Mouse (Mus musculus): Measurements from ENCODE around the gene Zfp568. TPM values are rescaled to one million over a fixed set of nuclear protein-coding genes. Genes with fewer than 3 reads are reported as not detected.
"Not testable (repeated sequence)": the region's sequence is repeated elsewhere in the genome, so short reads cannot be mapped to it uniquely, and the experiment has no call there.

Gene Zfp568
- polyA plus RNA-seq, 1 experiment from 2014 or later = 14.9 TPM

- Histone ChIP-seq H3K9me3 (replicated peaks; ENCODE audit: control insufficient read depth, low read length) (no peaks in the 10 kb centered on the region), H3K9ac (ENCODE audit: low read length) (no peak overlapping the region), H3K4me2 (ENCODE audit: low read depth, low read length) (peak overlapping the region; percentile 69), H3K27me3 (ENCODE audit: control insufficient read depth, insufficient read depth, low read length) (no peaks in the 10 kb centered on the region), H3K4me1 (ENCODE audit: control insufficient read depth, insufficient read depth, low read length) (peaks cover 4% of the 10 kb centered on the region; the same call in 1 of the 2 replicates), H3K4me3 (replicated peaks; ENCODE audit: low read length) (peak overlapping the region; percentile 78), H3K36me3 (ENCODE audit: control insufficient read depth, insufficient read depth, low read length) (no peaks in the 10 kb centered on the region), H3K27ac (ENCODE audit: low read length) (no peak overlapping the region)
- ATAC-seq (ENCODE audit: insufficient read depth, low FRiP score) = no peak
- WGBS = 20% methylated on average over 4 of the region's 4 CpGs
Observed at GRCm38 (mm10) chr7:29954731-29955130, 29.0 kb upstream of the Zfp568 start.

DNA sequence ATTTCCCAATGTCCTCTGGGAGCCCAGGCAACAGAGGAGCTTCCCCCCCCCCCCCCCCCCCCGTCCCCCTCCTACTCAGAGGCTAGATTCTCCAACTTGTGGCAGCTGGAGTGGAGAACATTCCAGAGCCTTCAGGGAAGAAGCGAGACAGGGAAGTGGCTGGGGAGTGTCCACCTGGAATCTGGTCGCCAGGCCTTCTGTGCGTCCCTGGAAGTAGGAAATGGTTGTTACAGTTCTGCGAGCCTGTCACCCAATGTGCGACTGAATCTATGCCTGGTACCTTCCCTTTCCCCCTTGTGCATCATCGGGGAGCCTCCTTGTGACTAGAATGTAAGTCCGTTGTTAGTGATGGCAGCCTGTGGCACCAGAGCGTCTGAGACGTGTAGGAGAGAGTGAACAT, 27.5 kb upstream of the Zfp568 start:
- Histone ChIP-seq H3K27me3 (ENCODE audit: control insufficient read depth, insufficient read depth, low read length) (no peaks in the 10 kb centered on the region), H3K4me3 (replicated peaks; ENCODE audit: low read length) (peak overlapping the region; percentile 9), H3K4me1 (ENCODE audit: control insufficient read depth, insufficient read depth, low read length) (peaks cover 4% of the 10 kb centered on the region; the same call in 1 of the 2 replicates), H3K36me3 (ENCODE audit: control insufficient read depth, insufficient read depth, low read length) (no peaks in the 10 kb centered on the region), H3K9ac (ENCODE audit: low read length) (0 out of 2 replicates have a peak overlapping the region, but pooled peaks have one; percentile 16), H3K9me3 (replicated peaks; ENCODE audit: control insufficient read depth, low read length) (no peaks in the 10 kb centered on the region), H3K4me2 (ENCODE audit: low read depth, low read length) (0 out of 2 replicates have a peak overlapping the region, but pooled peaks have one; percentile 4), H3K27ac (ENCODE audit: low read length) (no peak overlapping the region)
- WGBS = 44% methylated on average over 10 of the region's 10 CpGs
- ATAC-seq (ENCODE audit: insufficient read depth, low FRiP score) = no peak

- Histone ChIP-seq H3K36me3 (ENCODE audit: control insufficient read depth, insufficient read depth, low read length) (no peaks in the 10 kb centered on the region), H3K9me3 (replicated peaks; ENCODE audit: control insufficient read depth, low read length) (no peaks in the 10 kb centered on the region), H3K4me3 (replicated peaks; ENCODE audit: low read length) (no peak overlapping the region), H3K4me2 (ENCODE audit: low read depth, low read length) (no peak overlapping the region), H3K4me1 (ENCODE audit: control insufficient read depth, insufficient read depth, low read length) (peaks cover 4% of the 10 kb centered on the region; the same call in 1 of the 2 replicates), H3K9ac (ENCODE audit: low read length) (no peak overlapping the region), H3K27me3 (ENCODE audit: control insufficient read depth, insufficient read depth, low read length) (no peaks in the 10 kb centered on the region), H3K27ac (ENCODE audit: low read length) (no peak overlapping the region)
- WGBS = 81% methylated on average over 11 of the region's 11 CpGs
- no peak for ATAC-seq (ENCODE audit: insufficient read depth, low FRiP score)
Observed at GRCm38 (mm10) chr7:29958125-29958724, 25.5 kb upstream of the Zfp568 start.

GRCm38 (mm10) chr7:29959004-29959403, 24.8 kb upstream of the Zfp568 start:
- no peak overlapping the region for H3K27ac ChIP-seq (ENCODE audit: low read length)
- H3K9me3 ChIP-seq (replicated peaks; ENCODE audit: control insufficient read depth, low read length) = no peaks in the 10 kb centered on the region
- H3K27me3 ChIP-seq (ENCODE audit: control insufficient read depth, insufficient read depth, low read length) = no peaks in the 10 kb centered on the region
- H3K4me3 ChIP-seq (replicated peaks; ENCODE audit: low read length) = no peak overlapping the region
- no peak overlapping the region for H3K9ac ChIP-seq (ENCODE audit: low read length)
- 55% methylated on average over 3 of the region's 3 CpGs for WGBS
- H3K36me3 ChIP-seq (ENCODE audit: control insufficient read depth, insufficient read depth, low read length) = no peaks in the 10 kb centered on the region
- peaks cover 4% of the 10 kb centered on the region; the same call in 1 of the 2 replicates for H3K4me1 ChIP-seq (ENCODE audit: control insufficient read depth, insufficient read depth, low read length)
- ATAC-seq (ENCODE audit: insufficient read depth, low FRiP score) = no peak
- H3K4me2 ChIP-seq (ENCODE audit: low read depth, low read length) = no peak overlapping the region

DNA sequence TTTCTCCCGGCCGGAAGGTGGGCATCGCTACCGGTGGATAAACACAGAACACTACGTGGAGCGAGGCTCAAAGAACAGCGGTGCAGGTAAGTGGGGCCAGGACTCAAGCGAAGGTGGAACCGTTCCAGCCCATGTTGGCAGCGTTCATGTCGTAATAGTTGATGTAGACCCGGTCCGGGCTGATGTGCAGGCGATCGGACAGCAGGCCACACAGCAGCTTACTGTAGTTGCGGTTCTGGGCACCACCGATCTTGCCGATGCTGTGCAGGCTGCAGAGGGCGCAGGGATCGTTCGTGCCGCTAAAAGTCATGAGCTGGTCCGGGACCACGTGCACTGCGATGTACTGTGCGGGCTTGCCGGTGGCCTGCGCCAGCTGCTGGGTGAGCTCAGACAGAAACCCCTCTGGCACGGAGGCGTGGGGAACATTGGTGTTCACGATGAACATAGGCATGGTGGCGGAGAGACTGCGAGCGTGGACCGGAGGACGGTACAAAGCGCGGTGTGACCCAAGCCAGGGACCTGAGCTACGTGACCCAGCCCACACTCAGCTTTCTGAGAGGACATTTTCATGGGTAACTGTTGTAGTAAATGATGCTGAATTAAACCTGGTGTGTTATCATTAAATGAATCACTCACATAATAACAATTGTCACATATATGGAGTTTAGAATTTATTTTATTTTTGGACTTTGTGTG, 18.5 kb upstream of the Zfp568 start:
- H3K27ac ChIP-seq (ENCODE audit: low read length); H3K4me3 ChIP-seq (replicated peaks; ENCODE audit: low read length); H3K4me1 ChIP-seq (ENCODE audit: control insufficient read depth, insufficient read depth, low read length); H3K27me3 ChIP-seq (ENCODE audit: control insufficient read depth, insufficient read depth, low read length); ATAC-seq (ENCODE audit: insufficient read depth, low FRiP score); H3K9ac ChIP-seq (ENCODE audit: low read length); H3K36me3 ChIP-seq (ENCODE audit: control insufficient read depth, insufficient read depth, low read length); H3K9me3 ChIP-seq (replicated peaks; ENCODE audit: control insufficient read depth, low read length); H3K4me2 ChIP-seq (ENCODE audit: low read depth, low read length): not testable (repeated sequence)
- 54% methylated on average over 33 of the region's 39 CpGs for whole genome bisulfite sequencing

GRCm38 (mm10) chr7:29970686-29971085, 13.1 kb upstream of the Zfp568 start:
- H3K27ac ChIP-seq (ENCODE audit: low read length) = no peak overlapping the region
- H3K4me2 ChIP-seq (ENCODE audit: low read depth, low read length) = no peak overlapping the region
- H3K36me3 ChIP-seq (ENCODE audit: control insufficient read depth, insufficient read depth, low read length) = no peaks in the 10 kb centered on the region
- no peak overlapping the region for H3K9ac ChIP-seq (ENCODE audit: low read length)
- H3K4me3 ChIP-seq (replicated peaks; ENCODE audit: low read length) = no peak overlapping the region
- H3K9me3 ChIP-seq (replicated peaks; ENCODE audit: control insufficient read depth, low read length) = no peaks in the 10 kb centered on the region
- 82% methylated on average over 9 of the region's 9 CpGs for WGBS
- no peaks in the 10 kb centered on the region for H3K4me1 ChIP-seq (ENCODE audit: control insufficient read depth, insufficient read depth, low read length)
- no peaks in the 10 kb centered on the region for H3K27me3 ChIP-seq (ENCODE audit: control insufficient read depth, insufficient read depth, low read length)
- ATAC-seq (ENCODE audit: insufficient read depth, low FRiP score) = no peak

- no peak overlapping the region for H3K27ac ChIP-seq (ENCODE audit: low read length)
- 0 out of 2 replicates have a peak, but pooled peaks cover 3% of the 10 kb centered on the region for H3K36me3 ChIP-seq (ENCODE audit: control insufficient read depth, insufficient read depth, low read length)
- ATAC-seq (ENCODE audit: insufficient read depth, low FRiP score) = no peak
- WGBS = 91% methylated on average over 1 of the region's 1 CpGs
- 0 out of 2 replicates have a peak, but pooled peaks cover 3% of the 10 kb centered on the region for H3K9me3 ChIP-seq (replicated peaks; ENCODE audit: control insufficient read depth, low read length)
- no peak overlapping the region for H3K4me3 ChIP-seq (replicated peaks; ENCODE audit: low read length)
- peaks cover 17% of the 10 kb centered on the region for H3K4me1 ChIP-seq (ENCODE audit: control insufficient read depth, insufficient read depth, low read length)
- no peak overlapping the region for H3K4me2 ChIP-seq (ENCODE audit: low read depth, low read length)
- no peaks in the 10 kb centered on the region for H3K27me3 ChIP-seq (ENCODE audit: control insufficient read depth, insufficient read depth, low read length)
- H3K9ac ChIP-seq (ENCODE audit: low read length) = no peak overlapping the region
Observed at GRCm38 (mm10) chr7:29980761-29981160, 3.0 kb upstream of the Zfp568 start.

DNA sequence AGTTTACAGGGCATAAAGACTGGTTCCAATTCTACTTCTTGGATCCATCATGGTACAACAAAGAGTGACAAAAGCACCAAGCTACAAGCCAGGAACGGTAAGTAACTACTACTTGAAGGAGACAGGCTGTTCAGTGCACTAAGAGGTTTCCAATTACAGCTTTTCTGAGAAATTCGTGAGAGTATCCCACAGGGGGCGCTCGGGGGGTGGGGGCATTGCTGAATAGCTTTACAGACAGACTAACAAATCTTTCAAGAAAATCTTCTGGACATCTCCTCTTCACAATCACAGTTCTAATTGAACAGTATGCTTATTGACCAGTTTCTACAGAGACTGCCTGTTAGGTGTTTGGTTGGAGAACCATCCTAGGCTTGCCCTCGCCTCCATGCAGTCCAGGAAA, 2.3 kb upstream of the Zfp568 start:
- ATAC-seq (ENCODE audit: insufficient read depth, low FRiP score) = no peak
- H3K4me2 ChIP-seq (ENCODE audit: low read depth, low read length) = no peak overlapping the region
- 44% methylated on average over 5 of the region's 5 CpGs for WGBS

DNA sequence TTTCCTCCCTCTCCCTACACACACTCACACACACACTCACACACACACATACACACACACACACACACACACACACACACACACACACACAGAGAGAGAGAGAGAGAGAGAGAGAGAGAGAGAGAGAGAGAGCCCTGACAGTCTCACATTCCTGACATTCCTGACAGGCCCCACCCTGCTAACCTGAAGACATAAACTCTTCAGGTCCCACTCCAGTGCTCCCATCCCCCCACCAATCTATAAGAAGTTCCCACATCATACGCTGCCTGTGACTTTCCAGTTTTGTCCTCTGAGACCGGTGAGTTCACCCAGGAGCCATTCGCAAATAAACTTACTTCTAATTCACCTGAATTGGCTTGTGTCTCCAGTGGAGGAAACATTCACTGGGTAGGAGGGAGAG, 1.9 kb upstream of the Zfp568 start:
- Histone ChIP-seq H3K4me3 (replicated peaks; ENCODE audit: low read length) (no peak overlapping the region), H3K9ac (ENCODE audit: low read length) (no peak overlapping the region), H3K27me3 (ENCODE audit: control insufficient read depth, insufficient read depth, low read length) (no peaks in the 10 kb centered on the region), H3K36me3 (ENCODE audit: control insufficient read depth, insufficient read depth, low read length) (0 out of 2 replicates have a peak, but pooled peaks cover 4% of the 10 kb centered on the region), H3K4me2 (ENCODE audit: low read depth, low read length) (no peak overlapping the region), H3K9me3 (replicated peaks; ENCODE audit: control insufficient read depth, low read length) (0 out of 2 replicates have a peak, but pooled peaks cover 3% of the 10 kb centered on the region), H3K27ac (ENCODE audit: low read length) (no peak overlapping the region), H3K4me1 (ENCODE audit: control insufficient read depth, insufficient read depth, low read length) (peaks cover 18% of the 10 kb centered on the region)
- whole genome bisulfite sequencing = 63% methylated on average over 3 of the region's 3 CpGs
- ATAC-seq (ENCODE audit: insufficient read depth, low FRiP score) = no peak

More for the DNA sequence above, 2.3 kb upstream of the Zfp568 start:
- Histone ChIP-seq H3K4me3 (replicated peaks; ENCODE audit: low read length) (no peak overlapping the region), H3K4me1 (ENCODE audit: control insufficient read depth, insufficient read depth, low read length) (peaks cover 18% of the 10 kb centered on the region), H3K9me3 (replicated peaks; ENCODE audit: control insufficient read depth, low read length) (0 out of 2 replicates have a peak, but pooled peaks cover 3% of the 10 kb centered on the region), H3K27ac (ENCODE audit: low read length) (no peak overlapping the region), H3K9ac (ENCODE audit: low read length) (no peak overlapping the region), H3K27me3 (ENCODE audit: control insufficient read depth, insufficient read depth, low read length) (no peaks in the 10 kb centered on the region), H3K36me3 (ENCODE audit: control insufficient read depth, insufficient read depth, low read length) (0 out of 2 replicates have a peak, but pooled peaks cover 4% of the 10 kb centered on the region)
